Mouse (Mus musculus) CD4-positive, CD25-positive, alpha-beta regulatory T cell, adult 2 months (primary cell): Measurements from ENCODE around the gene Nono.

Source experiments
- DNase-seq: peaks from one replicate; pipeline ENCODE4 v3.0.0-alpha.2; 2012; ENCODE audit warnings: low read depth, low spot score

Nono gene

GRCm38 (mm10) chrX:101481604-101482350, 52.7 kb downstream of the Nono start:
- no peak for DNase-seq

GRCm38 (mm10) chrX:101486487-101487152, 57.5 kb downstream of the Nono start:
- peak; percentile 77 for DNase-seq
